Mouse (Mus musculus) small intestine, adult 2 months (tissue): Measurements from ENCODE around the gene Tmem212. TPM values are rescaled to one million over a fixed set of nuclear protein-coding genes. Genes with fewer than 3 reads are reported as not detected.

Source experiments
- H3K27ac ChIP-seq: fragments of 200-500 bp; 2 replicates; pipeline ENCODE4 v1.5.1; 2012; ENCODE audit warnings: low read depth, low read length, control low read depth, inconsistent platforms; ENCODE audit not compliant: insufficient read depth
- H3K27me3 ChIP-seq: fragments of 200-500 bp; 2 replicates; pipeline ENCODE4 v1.6.1; 2012; ENCODE audit warnings: mild to moderate bottlenecking, moderate library complexity, low read length, inconsistent platforms; ENCODE audit not compliant: control insufficient read depth, insufficient read depth
- H3K36me3 ChIP-seq: fragments of 200-500 bp; 2 replicates; pipeline ENCODE4 v1.6.1; 2012; ENCODE audit warnings: mild to moderate bottlenecking, low read length, control low read depth, inconsistent platforms; ENCODE audit not compliant: control insufficient read depth, insufficient read depth
- H3K4me1 ChIP-seq: fragments of 200-500 bp; 2 replicates; pipeline ENCODE4 v1.6.1; 2012; ENCODE audit warnings: low read length, inconsistent platforms, mixed read lengths; ENCODE audit not compliant: control insufficient read depth, insufficient read depth, insufficient read length
- H3K4me3 ChIP-seq: fragments of 200-500 bp; 2 replicates; pipeline ENCODE4 v1.5.1; 2012; ENCODE audit warnings: low read depth, mild to moderate bottlenecking, control low read depth, inconsistent platforms, low read length, moderate library complexity
- CTCF ChIP-seq: fragments of 200-500 bp; IDR thresholded peaks from 2 replicates; pipeline ENCODE4 v1.5.1; 2012; ENCODE audit warnings: low read depth, mild to moderate bottlenecking, control low read depth, inconsistent platforms, low read length, moderate library complexity, mixed read lengths; ENCODE audit not compliant: insufficient replicate concordance, insufficient read length; ENCODE audit errors: extremely low read depth
- POLR2A ChIP-seq: fragments of 200-500 bp; IDR thresholded peaks from 2 replicates; pipeline ENCODE4 v1.6.1; 2012; ENCODE audit warnings: low read depth, mild to moderate bottlenecking, control low read depth, inconsistent platforms, low read length, moderate library complexity
- WGBS: fragments of 180-500 bp; shearing (Covaris S2); methylation state at CpG from one replicate; pipeline ENCODE4 v1.1.7; 2018; 5-methylcytosine and 5-hydroxymethylcytosine counted together
- polyA plus RNA-seq: library from polyadenylated mRNA; depleted of rRNA; stranded (reverse); fragments of >200 nt; gene quantifications from 2 replicates; pipeline ENCODE4 v1.2.3, GENCODE M21; 2012; rRNA removed

Tmem212 gene
- polyA plus RNA-seq, 1 experiment: not detected

DNA sequence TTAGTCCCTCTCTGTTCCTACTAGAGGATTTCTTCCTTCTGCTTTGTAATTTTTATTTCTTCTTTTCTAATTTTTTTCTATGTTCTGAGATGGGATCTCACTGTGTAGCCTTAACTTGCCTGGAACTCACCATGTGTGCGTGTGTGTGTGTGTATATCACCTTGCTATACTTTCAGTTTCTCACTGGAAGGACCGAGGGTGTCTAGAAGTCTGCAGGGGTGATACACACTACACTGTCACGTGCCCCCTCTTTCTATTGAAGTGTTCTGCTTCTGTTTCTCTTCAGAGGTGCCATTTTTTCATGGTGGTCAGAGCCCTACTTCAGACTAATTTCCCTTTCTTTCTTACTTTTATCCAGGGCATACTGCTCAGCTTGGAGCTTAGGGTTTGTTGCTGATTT, 56.4 kb downstream of the Tmem212 start:
- H3K27me3 ChIP-seq: no peaks in the 10 kb centered on the region
- TF ChIP-seq POLR2A (no peak), CTCF (no peak)
- H3K4me1 ChIP-seq: no peaks in the 10 kb centered on the region
- H3K4me3 ChIP-seq: no peak overlapping the region
- no peaks in the 10 kb centered on the region for H3K36me3 ChIP-seq
- 26% methylated on average over 3 of the region's 3 CpGs for WGBS
- H3K27ac ChIP-seq: no peak overlapping the region

DNA sequence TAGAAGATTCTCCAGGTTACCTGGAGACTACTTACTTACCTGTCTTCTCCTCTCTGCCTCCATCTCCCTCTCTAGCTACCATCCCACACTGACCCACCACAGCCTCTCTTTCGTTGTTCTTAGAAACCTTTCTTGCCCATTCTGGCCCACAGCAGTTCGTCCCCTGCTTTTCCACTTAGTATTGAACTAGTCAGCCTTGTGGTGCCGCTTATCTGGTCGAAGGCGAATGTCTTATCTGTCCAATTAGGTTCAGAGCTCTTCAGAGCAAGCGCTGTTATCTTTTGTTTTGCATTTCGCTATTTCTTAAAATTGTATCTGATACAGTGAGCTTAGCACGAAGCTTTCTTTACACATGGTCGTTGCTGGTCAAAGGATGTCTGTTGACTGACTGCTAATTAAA, 56.9 kb downstream of the Tmem212 start:
- WGBS: 60% methylated on average over 9 of the region's 9 CpGs
- Histone ChIP-seq H3K4me3 (no peak overlapping the region), H3K36me3 (no peaks in the 10 kb centered on the region), H3K4me1 (no peaks in the 10 kb centered on the region), H3K27ac (no peak overlapping the region), H3K27me3 (no peaks in the 10 kb centered on the region)
- TF ChIP-seq POLR2A (no peak), CTCF (no peak)

DNA sequence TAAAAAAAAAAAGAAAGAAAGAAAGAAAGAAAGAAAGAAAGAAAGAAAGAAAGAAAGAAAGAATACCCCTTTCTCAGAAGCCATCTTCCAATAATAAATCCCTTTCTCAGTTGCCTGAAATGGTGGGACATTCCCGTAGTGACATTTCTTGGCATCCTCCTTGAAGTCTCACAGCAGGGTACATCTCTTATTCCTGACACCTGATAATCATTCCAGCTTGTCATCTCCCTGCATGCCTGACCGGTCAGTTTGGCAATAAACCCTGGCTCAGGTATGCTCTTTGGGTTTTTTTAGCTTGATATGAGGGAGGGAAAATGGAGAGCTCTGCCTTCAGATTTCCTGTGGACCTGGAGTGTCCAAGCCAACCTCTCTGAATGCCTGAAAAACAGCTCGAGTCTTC, 59.9 kb downstream of the Tmem212 start:
- no peaks in the 10 kb centered on the region for H3K36me3 ChIP-seq
- H3K4me1 ChIP-seq: no peaks in the 10 kb centered on the region
- no peak for TF ChIP-seq CTCF
- no peak overlapping the region for H3K4me3 ChIP-seq
- no peak overlapping the region for H3K27ac ChIP-seq
- H3K27me3 ChIP-seq: no peaks in the 10 kb centered on the region
- WGBS: 87% methylated on average over 3 of the region's 3 CpGs

DNA sequence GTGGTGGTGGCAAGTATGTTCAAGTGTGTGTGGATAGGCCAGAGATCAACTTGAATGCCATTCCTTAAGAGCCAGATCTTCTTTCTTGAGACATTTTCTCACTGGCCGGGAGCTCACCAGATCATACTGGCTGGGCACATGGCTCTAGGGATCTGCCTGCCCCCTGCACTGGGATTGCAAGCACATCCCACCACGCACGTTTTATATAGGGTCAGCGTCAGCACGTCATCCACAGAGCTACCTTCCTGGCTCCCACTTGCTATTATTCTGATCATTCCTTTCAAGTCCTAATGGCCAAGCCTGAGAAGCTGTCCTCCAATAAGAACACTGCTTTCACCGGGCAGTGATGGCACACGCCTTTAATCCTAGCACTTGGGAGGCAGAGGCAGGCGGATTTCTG, 60.4 kb downstream of the Tmem212 start:
- Histone ChIP-seq H3K36me3 (no peaks in the 10 kb centered on the region), H3K27me3 (no peaks in the 10 kb centered on the region), H3K4me3 (no peak overlapping the region), H3K27ac (no peak overlapping the region), H3K4me1 (no peaks in the 10 kb centered on the region)
- WGBS: 95% methylated on average over 8 of the region's 8 CpGs
- TF ChIP-seq CTCF (no peak), POLR2A (no peak)

DNA sequence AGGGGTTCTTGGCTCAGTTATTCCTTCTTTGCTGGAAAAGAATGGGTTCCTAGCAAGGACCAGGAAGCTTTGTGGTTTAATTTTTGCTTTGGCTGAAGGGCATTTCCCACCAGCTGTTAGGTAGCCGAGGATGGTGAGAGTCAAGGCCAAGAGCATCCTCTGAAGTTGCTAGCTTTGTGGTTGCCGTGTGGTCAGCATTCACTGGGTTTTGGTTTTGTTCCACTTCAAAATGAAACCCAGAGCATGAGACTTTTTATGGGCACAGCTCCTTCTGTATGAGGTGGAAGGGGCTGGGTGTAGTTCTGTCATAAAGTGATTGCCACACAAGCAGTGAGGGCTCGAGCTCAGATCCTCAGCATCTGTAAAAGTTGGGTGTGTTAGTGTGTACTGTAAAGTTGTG, 67.4 kb downstream of the Tmem212 start:
- Histone ChIP-seq H3K4me3 (no peak overlapping the region), H3K27me3 (no peaks in the 10 kb centered on the region), H3K4me1 (no peaks in the 10 kb centered on the region), H3K27ac (no peak overlapping the region), H3K36me3 (no peaks in the 10 kb centered on the region)
- TF ChIP-seq CTCF: no peak
- TF ChIP-seq POLR2A: no peak
- 62% methylated on average over 3 of the region's 3 CpGs for WGBS

DNA sequence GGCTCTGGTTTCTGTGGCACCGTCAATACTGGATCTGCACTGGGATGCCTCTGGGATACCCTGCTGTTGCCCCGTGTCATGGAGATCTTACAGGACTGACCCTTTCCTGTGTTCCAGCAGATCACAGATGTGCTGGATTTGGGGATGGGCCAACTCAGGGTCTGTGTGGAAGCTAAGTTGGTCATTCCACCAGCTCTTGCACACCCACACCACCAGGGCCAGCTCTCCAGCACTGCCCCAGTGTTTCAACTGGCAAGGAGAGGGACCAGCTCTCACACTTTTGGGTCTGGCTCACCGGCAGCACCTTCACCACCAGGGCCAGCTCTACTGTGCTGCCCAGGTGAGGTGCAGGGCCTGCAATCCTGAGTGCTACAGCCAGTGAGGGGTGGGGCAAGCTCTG, 68.9 kb downstream of the Tmem212 start:
- TF ChIP-seq CTCF (no peak), POLR2A (no peak)
- Histone ChIP-seq H3K27ac (no peak overlapping the region), H3K4me3 (no peak overlapping the region), H3K27me3 (no peaks in the 10 kb centered on the region), H3K36me3 (no peaks in the 10 kb centered on the region), H3K4me1 (no peaks in the 10 kb centered on the region)
- 95% methylated on average over 3 of the region's 3 CpGs for WGBS

DNA sequence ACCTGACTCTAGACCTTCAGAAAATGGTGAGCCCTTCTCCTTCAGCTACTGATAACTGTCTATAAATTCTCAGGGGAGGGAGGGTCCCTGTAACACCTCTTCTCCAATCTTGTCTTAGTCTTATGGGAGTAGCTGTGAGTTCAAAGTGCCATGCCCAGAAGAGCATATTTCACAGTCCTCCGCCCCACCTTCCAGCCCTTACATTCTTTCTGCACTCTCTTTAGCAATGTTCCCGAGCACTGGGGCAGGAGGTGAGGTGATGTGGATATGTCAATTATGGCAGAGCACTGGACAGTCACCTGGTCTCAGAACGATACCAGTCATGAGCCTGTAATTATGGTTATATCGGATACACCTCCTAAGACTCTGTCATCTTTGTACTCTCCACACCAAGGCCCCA, 70.2 kb downstream of the Tmem212 start:
- H3K4me1 ChIP-seq: no peaks in the 10 kb centered on the region
- H3K27me3 ChIP-seq: no peaks in the 10 kb centered on the region
- WGBS: 80% methylated on average over 4 of the region's 4 CpGs
- H3K27ac ChIP-seq: no peak overlapping the region
- no peaks in the 10 kb centered on the region for H3K36me3 ChIP-seq
- no peak overlapping the region for H3K4me3 ChIP-seq
- no peak for TF ChIP-seq CTCF
- no peak for TF ChIP-seq POLR2A

Other genes with a start within 250 kb of the Tmem212 start
- gene Fndc3b, start 185.1 kb downstream of the Tmem212 start, polyA plus RNA-seq: 5.8 and 6.2 TPM in 2 replicates
- 5.4 and 14.9 TPM in 2 replicates for gene Pld1, start 42.3 kb upstream of the Tmem212 start, polyA plus RNA-seq